Mouse (Mus musculus): ENCODE measurements around the gene Gse1. TPM values are rescaled to one million over a fixed set of nuclear protein-coding genes. Genes with fewer than 3 reads are reported as not detected.
A peak's percentile ranks its signal among the peaks of the same experiment; 100 is the strongest.

Gene Gse1
- polyA plus RNA-seq, 1 experiment from 2014 or later, result 10.0 TPM

DNA sequence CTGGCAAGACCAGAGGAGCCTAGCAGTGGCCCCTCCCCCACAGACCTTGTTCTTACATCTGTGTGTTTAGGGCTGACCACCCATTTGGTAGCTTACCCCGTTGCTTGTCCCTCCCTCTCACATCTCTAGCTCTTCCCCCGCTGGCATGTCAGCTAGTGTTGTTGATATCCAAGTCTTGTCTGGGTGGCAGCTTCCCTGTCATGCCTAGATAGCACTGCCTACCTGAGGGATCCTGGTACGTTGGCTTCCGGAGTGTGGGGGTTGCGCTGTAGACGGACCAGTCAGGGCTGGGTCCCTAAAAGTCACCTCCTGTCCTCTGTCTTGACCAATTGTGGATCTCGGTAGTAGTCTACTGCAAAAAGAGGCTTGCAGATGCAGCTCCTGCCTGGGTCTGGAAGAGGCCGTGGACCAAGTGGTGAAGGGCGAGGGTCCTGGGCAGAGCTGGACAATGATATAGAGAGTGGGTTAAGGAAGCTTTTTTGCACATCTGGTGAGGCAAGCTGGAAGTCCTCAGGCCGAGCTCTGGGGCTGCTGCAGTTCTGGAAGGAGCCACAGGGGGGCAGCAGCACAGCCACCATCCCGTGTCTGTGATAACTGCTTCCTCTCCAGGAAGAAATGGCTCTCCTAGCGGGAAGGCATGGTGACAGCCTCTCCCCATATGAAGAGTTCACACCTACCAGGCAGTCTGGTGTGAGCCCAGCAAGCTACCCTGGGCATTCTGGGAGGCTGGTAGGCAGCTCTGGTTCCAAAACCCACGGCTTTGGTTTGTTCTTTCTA, 341.9 kb downstream of the Gse1 start:
- Histone ChIP-seq H3K36me3 (peaks cover 91% of the 10 kb centered on the region), H3K4me3 (replicated peaks) (no peak overlapping the region), H3K27me3 (no peaks in the 10 kb centered on the region), H3K4me2 (no peak overlapping the region), H3K4me1 (peaks cover 40% of the 10 kb centered on the region), H3K27ac (no peak overlapping the region; the same call in 1 of the 2 replicates), H3K9me3 (replicated peaks) (no peaks in the 10 kb centered on the region), H3K9ac (no peak overlapping the region)
- WGBS, result 54% methylated on average over 13 of the region's 13 CpGs
- no peak for ATAC-seq (replicated peaks; ENCODE audit: low FRiP score)

DNA sequence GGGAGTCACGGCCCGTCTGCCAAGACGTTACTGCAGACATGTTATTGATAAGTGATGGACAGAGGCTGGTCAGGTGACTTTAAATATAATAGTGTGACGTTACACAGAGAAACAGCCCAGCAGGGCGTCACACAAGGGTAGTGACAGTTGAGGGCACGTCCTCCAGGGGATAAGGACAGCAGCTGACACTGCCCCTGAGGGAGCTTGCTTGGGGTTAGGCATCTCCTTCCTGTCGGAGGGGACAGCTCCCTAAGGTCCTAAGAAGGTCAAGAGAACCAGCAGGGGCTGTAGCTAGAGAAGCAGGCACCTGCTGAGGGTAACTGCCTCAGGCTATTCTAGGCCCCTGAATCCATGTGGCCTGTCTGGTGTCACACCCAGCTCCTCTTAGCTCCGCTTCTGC, 343.3 kb downstream of the Gse1 start:
- no peak overlapping the region for H3K27ac ChIP-seq
- H3K27me3 ChIP-seq, result no peaks in the 10 kb centered on the region
- H3K4me1 ChIP-seq, result peaks cover 48% of the 10 kb centered on the region
- WGBS, result 87% methylated on average over 8 of the region's 8 CpGs
- H3K36me3 ChIP-seq, result peaks cover 99% of the 10 kb centered on the region
- no peak for ATAC-seq (replicated peaks; ENCODE audit: low FRiP score)
- H3K4me2 ChIP-seq, result no peak overlapping the region
- H3K9me3 ChIP-seq (replicated peaks), result no peaks in the 10 kb centered on the region
- H3K9ac ChIP-seq, result no peak overlapping the region
- H3K4me3 ChIP-seq (replicated peaks), result no peak overlapping the region

DNA sequence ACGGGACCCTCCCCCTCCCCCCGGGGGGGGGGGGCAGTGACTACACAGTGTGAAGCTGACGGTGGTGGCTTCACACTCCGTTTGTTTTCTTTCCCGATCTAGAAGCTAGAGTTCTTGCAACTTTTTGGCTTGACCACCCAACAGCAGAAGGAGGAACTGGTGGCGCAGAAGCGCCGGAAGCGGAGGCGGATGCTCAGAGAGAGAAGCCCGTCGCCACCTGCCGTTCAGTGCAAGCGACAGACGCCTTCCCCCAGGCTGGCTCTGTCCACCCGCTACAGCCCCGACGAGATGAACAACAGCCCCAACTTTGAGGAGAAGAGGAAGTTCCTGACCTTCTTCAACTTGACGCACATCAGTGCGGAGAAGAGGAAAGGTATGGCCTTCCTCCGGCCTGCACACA, 344.3 kb downstream of the Gse1 start:
- H3K27ac ChIP-seq, result no peak overlapping the region
- H3K36me3 ChIP-seq, result peaks cover 99% of the 10 kb centered on the region
- H3K9ac ChIP-seq, result no peak overlapping the region
- no peaks in the 10 kb centered on the region for H3K9me3 ChIP-seq (replicated peaks)
- WGBS, result 81% methylated on average over 21 of the region's 21 CpGs
- H3K4me1 ChIP-seq, result peaks cover 57% of the 10 kb centered on the region
- no peak overlapping the region for H3K4me2 ChIP-seq
- H3K4me3 ChIP-seq (replicated peaks), result no peak overlapping the region
- no peak for ATAC-seq (replicated peaks; ENCODE audit: low FRiP score)
- no peaks in the 10 kb centered on the region for H3K27me3 ChIP-seq

DNA sequence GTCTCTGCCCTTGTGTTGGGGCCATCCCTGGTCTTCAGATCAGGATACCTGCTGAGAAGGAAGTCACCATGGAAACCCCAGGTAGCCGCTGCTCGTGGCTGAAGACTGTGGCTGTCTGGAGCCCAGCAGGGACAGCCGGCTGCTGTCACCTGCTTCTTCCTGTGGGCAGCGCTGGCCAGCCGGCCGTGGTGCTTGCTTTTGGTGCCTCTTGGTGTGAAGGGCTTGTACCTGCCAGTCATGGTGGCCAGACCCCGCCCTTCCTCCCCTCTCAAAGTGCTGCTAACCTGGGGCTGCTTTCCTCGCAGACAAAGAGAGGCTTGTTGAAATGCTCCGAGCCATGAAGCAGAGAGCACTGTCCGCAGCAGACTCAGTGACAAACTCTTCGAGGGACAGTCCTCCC, 345.6 kb downstream of the Gse1 start:
- Histone ChIP-seq H3K4me2 (no peak overlapping the region), H3K36me3 (peaks cover 99% of the 10 kb centered on the region), H3K27ac (no peak overlapping the region), H3K9me3 (replicated peaks) (no peaks in the 10 kb centered on the region), H3K4me3 (replicated peaks) (no peak overlapping the region), H3K27me3 (no peaks in the 10 kb centered on the region), H3K9ac (no peak overlapping the region), H3K4me1 (peaks cover 57% of the 10 kb centered on the region)
- WGBS, result 66% methylated on average over 11 of the region's 11 CpGs
- no peak for ATAC-seq (replicated peaks; ENCODE audit: low FRiP score)

DNA sequence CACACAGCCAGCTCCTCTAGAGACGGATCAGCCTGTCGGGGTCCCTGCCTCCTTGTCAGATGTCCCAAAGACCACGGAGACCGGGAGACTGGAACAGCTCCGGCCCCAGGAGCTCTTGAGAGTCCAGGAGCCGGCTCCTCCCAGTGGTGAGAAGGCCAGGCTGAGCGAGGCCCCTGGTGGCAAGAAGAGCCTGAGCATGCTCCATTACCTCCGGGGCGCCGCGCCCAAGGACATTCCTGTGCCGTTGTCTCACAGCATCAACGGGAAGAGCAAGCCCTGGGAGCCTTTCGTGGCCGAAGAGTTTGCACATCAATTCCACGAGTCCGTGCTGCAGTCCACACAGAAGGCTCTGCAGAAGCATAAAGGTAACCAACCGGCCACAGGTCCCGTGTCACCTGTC, 346.7 kb downstream of the Gse1 start:
- H3K9ac ChIP-seq, result no peak overlapping the region
- H3K4me2 ChIP-seq, result no peak overlapping the region
- 58% methylated on average over 19 of the region's 19 CpGs for WGBS
- ATAC-seq (replicated peaks; ENCODE audit: low FRiP score), result 0 out of 2 replicates have a peak, but pooled peaks have one; percentile 17
- no peak overlapping the region for H3K4me3 ChIP-seq (replicated peaks)
- H3K4me1 ChIP-seq, result peaks cover 57% of the 10 kb centered on the region
- 0 out of 2 replicates have a peak overlapping the region, but pooled peaks have one; percentile 10 for H3K27ac ChIP-seq
- H3K9me3 ChIP-seq (replicated peaks), result no peaks in the 10 kb centered on the region
- H3K36me3 ChIP-seq, result peaks cover 99% of the 10 kb centered on the region
- H3K27me3 ChIP-seq, result no peaks in the 10 kb centered on the region

DNA sequence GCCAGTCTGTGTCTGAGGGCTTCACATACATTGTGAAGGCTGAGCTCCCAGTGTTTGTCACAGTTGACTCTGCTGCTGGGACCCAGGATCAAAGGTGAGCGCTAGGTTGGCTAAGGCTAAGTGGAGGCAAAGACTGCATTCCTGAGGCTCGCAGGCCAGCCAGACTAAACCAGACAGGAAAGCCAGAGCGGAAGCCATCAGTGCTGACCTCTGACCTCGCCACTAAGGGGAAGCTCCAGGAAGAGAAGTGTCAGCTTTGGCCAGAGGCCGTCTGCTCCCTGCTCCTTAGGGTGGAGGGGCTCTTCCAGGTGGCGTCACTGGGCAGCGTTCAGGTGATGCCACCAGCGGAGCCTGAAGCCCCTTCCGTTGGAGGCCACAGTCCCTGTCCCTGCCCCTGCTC, 347.5 kb downstream of the Gse1 start:
- Histone ChIP-seq H3K36me3 (peaks cover 100% of the 10 kb centered on the region), H3K4me2 (no peak overlapping the region), H3K9me3 (replicated peaks) (no peaks in the 10 kb centered on the region), H3K9ac (0 out of 2 replicates have a peak overlapping the region, but pooled peaks have one; percentile 17), H3K27ac (peak overlapping the region; percentile 23; the same call in 1 of the 2 replicates), H3K4me1 (peaks cover 53% of the 10 kb centered on the region), H3K4me3 (replicated peaks) (no peak overlapping the region), H3K27me3 (no peaks in the 10 kb centered on the region)
- ATAC-seq (replicated peaks; ENCODE audit: low FRiP score), result no peak; the same call in 1 of the 2 replicates
- WGBS, result 43% methylated on average over 9 of the region's 9 CpGs

DNA sequence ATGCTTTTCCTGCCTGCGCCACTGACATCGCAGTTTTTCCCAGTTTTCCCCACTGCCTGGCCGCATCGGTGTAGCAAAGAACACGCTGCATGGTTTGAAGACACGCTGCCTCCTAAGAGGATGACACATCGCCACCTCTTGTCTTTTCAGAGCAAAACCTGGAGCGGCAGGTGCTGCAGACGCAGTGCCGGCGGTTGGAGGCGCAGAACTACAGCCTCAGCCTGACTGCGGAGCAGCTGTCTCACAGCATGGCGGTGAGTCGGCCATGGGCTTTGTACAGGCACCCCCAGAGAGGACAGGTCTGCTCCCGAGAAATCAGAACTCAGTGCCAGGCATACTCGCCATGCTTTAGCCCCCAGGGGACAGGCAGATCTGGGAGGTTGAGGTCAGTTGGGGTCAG, 349.6 kb downstream of the Gse1 start:
- Histone ChIP-seq H3K36me3 (peaks cover 100% of the 10 kb centered on the region), H3K9me3 (replicated peaks) (no peaks in the 10 kb centered on the region), H3K27me3 (no peaks in the 10 kb centered on the region), H3K9ac (no peak overlapping the region), H3K4me2 (no peak overlapping the region), H3K27ac (no peak overlapping the region), H3K4me1 (peaks cover 47% of the 10 kb centered on the region), H3K4me3 (replicated peaks) (no peak overlapping the region)
- 92% methylated on average over 17 of the region's 17 CpGs for WGBS
- no peak for ATAC-seq (replicated peaks; ENCODE audit: low FRiP score)

DNA sequence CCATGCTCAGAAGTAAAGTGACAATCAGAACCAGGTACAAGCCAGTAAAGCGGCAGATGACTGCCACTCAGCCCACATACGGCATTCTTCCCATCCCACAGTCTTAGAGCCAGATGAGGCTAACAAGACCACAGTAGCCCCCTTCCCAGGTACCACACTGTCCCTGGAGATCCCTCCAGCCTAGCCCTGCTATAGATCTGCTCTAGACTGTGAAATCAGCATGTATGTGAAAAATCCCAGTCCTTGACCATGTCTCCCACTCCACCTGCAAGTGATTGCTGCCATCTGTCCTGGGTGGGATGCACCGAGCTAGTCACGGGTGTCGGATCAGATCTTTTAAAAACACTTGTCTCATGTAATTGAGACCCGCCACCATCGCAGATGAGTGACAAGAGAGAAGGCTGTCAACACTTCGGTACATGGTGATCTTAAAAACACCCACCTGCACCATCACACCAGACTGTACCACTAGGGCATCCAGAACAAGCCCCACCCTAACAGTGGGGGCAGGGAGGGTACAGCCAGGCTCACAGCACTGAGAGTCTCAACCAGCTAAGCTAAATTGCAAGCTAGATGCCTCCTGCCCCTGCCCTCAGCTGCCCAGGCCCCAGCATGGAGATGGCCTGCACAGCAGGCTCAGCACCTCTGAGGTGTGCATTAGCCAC, 352.2 kb downstream of the Gse1 start:
- peaks cover 88% of the 10 kb centered on the region for H3K36me3 ChIP-seq
- ATAC-seq (replicated peaks; ENCODE audit: low FRiP score), result no peak
- no peaks in the 10 kb centered on the region for H3K9me3 ChIP-seq (replicated peaks)
- no peak overlapping the region for H3K4me2 ChIP-seq
- H3K9ac ChIP-seq, result no peak overlapping the region
- H3K4me3 ChIP-seq (replicated peaks), result no peak overlapping the region
- H3K27ac ChIP-seq, result no peak overlapping the region
- WGBS, result 83% methylated on average over 8 of the region's 8 CpGs
- H3K4me1 ChIP-seq, result peaks cover 30% of the 10 kb centered on the region
- no peaks in the 10 kb centered on the region for H3K27me3 ChIP-seq

DNA sequence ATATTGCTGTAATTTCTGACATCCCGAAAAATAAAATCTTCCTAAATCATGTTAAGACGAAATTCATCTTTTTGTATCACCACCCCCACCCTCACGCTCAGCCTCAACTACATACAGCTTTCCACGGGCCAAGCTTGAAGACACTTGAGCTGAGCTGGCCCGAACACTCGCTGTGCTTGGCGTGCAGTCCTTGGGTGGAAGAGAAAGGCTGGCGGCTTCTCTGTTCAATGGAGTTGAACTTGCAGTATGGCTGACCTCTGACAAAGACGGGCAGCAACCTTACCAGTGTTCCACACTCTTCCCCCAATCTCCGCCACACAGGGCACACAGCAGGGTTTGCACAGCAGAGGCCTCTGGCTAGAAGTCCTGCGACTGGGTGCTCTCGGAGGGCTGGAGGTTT, 353.1 kb downstream of the Gse1 start:
- no peak for ATAC-seq (replicated peaks; ENCODE audit: low FRiP score)
- Histone ChIP-seq H3K36me3 (peaks cover 85% of the 10 kb centered on the region), H3K4me3 (replicated peaks) (no peak overlapping the region), H3K27ac (0 out of 2 replicates have a peak overlapping the region, but pooled peaks have one; percentile 16), H3K9me3 (replicated peaks) (no peaks in the 10 kb centered on the region), H3K27me3 (no peaks in the 10 kb centered on the region), H3K4me1 (peaks cover 21% of the 10 kb centered on the region), H3K4me2 (no peak overlapping the region), H3K9ac (no peak overlapping the region)
- 80% methylated on average over 12 of the region's 12 CpGs for WGBS

DNA sequence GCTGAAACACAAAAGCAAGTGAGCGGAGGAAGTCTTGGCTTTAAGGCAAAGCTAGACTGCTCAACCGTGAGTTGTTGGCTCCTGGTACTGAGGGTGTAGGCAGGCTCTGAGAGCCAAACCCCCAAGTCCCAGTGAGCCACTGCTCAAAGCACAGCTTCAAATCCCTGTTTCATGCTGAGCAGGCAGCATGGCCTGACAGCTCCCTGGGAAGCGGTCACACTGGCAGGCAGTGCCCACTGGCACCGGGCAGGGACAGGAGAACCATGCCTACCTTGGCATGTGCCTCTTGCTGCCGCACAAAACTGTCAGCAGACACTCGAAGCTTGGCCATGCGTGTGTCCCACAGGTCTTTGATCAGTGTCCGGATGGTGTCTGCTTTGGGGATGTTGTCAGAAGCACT, 353.6 kb downstream of the Gse1 start:
- Histone ChIP-seq H3K36me3 (peaks cover 80% of the 10 kb centered on the region), H3K4me3 (replicated peaks) (no peak overlapping the region), H3K27me3 (no peaks in the 10 kb centered on the region), H3K4me2 (no peak overlapping the region), H3K27ac (0 out of 2 replicates have a peak overlapping the region, but pooled peaks have one; percentile 16), H3K4me1 (peaks cover 17% of the 10 kb centered on the region), H3K9me3 (replicated peaks) (no peaks in the 10 kb centered on the region), H3K9ac (no peak overlapping the region)
- no peak for ATAC-seq (replicated peaks; ENCODE audit: low FRiP score)
- 79% methylated on average over 8 of the region's 8 CpGs for WGBS

DNA sequence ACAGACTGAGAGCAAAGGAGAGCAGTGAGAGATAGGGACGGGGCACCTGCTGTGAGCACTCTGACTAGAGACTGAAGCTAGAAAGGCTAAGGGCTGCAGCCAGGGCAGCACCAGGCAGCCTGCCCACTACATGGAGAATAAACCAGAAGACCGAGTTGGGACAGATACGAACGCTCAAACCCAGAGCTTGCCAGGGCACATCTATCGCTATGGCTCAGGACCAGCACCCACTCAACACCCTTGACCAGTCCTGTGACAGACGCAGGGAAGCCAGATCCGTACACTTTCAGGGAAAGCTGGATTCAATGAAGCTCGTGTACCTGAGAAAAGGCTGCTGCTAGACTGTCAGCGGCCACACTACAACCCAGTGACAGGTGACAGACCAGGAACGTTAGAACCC, 357.3 kb downstream of the Gse1 start:
- H3K4me1 ChIP-seq, result peaks cover 38% of the 10 kb centered on the region
- H3K27ac ChIP-seq, result no peak overlapping the region
- H3K27me3 ChIP-seq, result no peaks in the 10 kb centered on the region
- no peak overlapping the region for H3K4me2 ChIP-seq
- no peak for ATAC-seq (replicated peaks; ENCODE audit: low FRiP score)
- H3K36me3 ChIP-seq, result peaks cover 43% of the 10 kb centered on the region
- WGBS, result 89% methylated on average over 10 of the region's 10 CpGs
- H3K9ac ChIP-seq, result no peak overlapping the region
- H3K4me3 ChIP-seq (replicated peaks), result no peak overlapping the region
- no peaks in the 10 kb centered on the region for H3K9me3 ChIP-seq (replicated peaks)
